In genomic region chr11:120625152-120625775, GRCm38 (mm10) we compare ENCODE assay signal across 8 mouse cellular contexts. TPM values are rescaled to one million over a fixed set of nuclear protein-coding genes. Genes with fewer than 3 reads are reported as not detected.
DNase-seq lines count a peak whose midpoint lies in the region; ATAC-seq and TF ChIP-seq lines count a peak whose summit lies in the region.

Gene Sirt7 (minus strand): TSS chr11:120625240.

- H3K27me3 ChIP-seq in spleen, adult 2 months (ENCODE audit: control insufficient read depth, insufficient read depth, low read length): no peaks in the 10 kb centered on the region
- H3K27me3 ChIP-seq in heart, embryonic 16.5 days (ENCODE audit: control insufficient read depth, insufficient read depth, low read length): no peaks in the 10 kb centered on the region
- no peaks in the 10 kb centered on the region for H3K27me3 ChIP-seq in neural tube, embryonic 12.5 days (replicated peaks)

- H3K36me3 ChIP-seq in spleen, adult 2 months (ENCODE audit: control insufficient read depth, insufficient read depth, low read length): peaks cover 23% of the 10 kb centered on the region
- H3K36me3 ChIP-seq in heart, embryonic 16.5 days (ENCODE audit: control insufficient read depth, insufficient read depth): peaks cover 17% of the 10 kb centered on the region
- peaks cover 58% of the 10 kb centered on the region for H3K36me3 ChIP-seq in neural tube, embryonic 12.5 days

- peak within 1 kb of the TSS; percentile 75 for H3K27ac ChIP-seq in spleen, adult 2 months (ENCODE audit: insufficient read depth, low read length)
- peak within 1 kb of the TSS; percentile 41 for H3K27ac ChIP-seq in cortical plate, adult 2 months (ENCODE audit: insufficient read depth, low read length)
- H3K27ac ChIP-seq in heart, embryonic 16.5 days (ENCODE audit: low read length): peak within 1 kb of the TSS; percentile 82
- H3K27ac ChIP-seq in neural tube, embryonic 12.5 days: peak within 1 kb of the TSS; percentile 68

- peaks cover 33% of the 10 kb centered on the region for H3K4me1 ChIP-seq in spleen, adult 2 months (ENCODE audit: control insufficient read depth, insufficient read depth, insufficient read length)
- peaks cover 4% of the 10 kb centered on the region for H3K4me1 ChIP-seq in cortical plate, adult 2 months (ENCODE audit: control insufficient read depth, insufficient read depth, low read length)
- peaks cover 23% of the 10 kb centered on the region for H3K4me1 ChIP-seq in heart, embryonic 16.5 days (ENCODE audit: control insufficient read depth, insufficient read depth, low read length)
- H3K4me1 ChIP-seq in neural tube, embryonic 12.5 days: peaks cover 29% of the 10 kb centered on the region

- H3K4me3 ChIP-seq in spleen, adult 2 months (ENCODE audit: extremely low read depth, insufficient read depth, insufficient read length): peak within 1 kb of the TSS; percentile 95
- H3K4me3 ChIP-seq in cortical plate, adult 2 months (ENCODE audit: insufficient read depth, low read length): peak within 1 kb of the TSS; percentile 52
- peak within 1 kb of the TSS; percentile 99 for H3K4me3 ChIP-seq in heart, embryonic 16.5 days (ENCODE audit: low read length)
- H3K4me3 ChIP-seq in neural tube, embryonic 12.5 days: peak within 1 kb of the TSS; percentile 99

- ATAC-seq in heart, embryonic 16.5 days (replicated peaks; ENCODE audit: extremely low read depth, insufficient read depth, low FRiP score): peak; percentile 5; the same call in 1 of the 2 replicates
- peak; percentile 51 for ATAC-seq in neural tube, embryonic 12.5 days (ENCODE audit: low FRiP score, low read depth)

- intact Hi-C loops in left cerebral cortex, postnatal 36 days (cut with DNase I): loop anchor here (2.0 kb wide), 1 partner anchor 88 kb away; the partner anchor contains the start of genes Cenpx and Lrrc45

- WGBS in spleen, adult 2 months: 11% methylated on average over 5 of the region's 5 CpGs
- WGBS in heart, embryonic 16.5 days: 13% methylated on average over 5 of the region's 5 CpGs
- WGBS in neural tube, embryonic 12.5 days: 15% methylated on average over 5 of the region's 5 CpGs

- TF ChIP-seq POLR2A in spleen, adult 2 months (IDR thresholded peaks at IDR 0.05; ENCODE audit: low read depth, low read length): no peak
- TF ChIP-seq POLR2A in cortical plate, adult 2 months (IDR thresholded peaks at IDR 0.05; ENCODE audit: extremely low read depth, insufficient read depth, low read length): no peak

- H3K9me3 ChIP-seq in heart, embryonic 16.5 days (replicated peaks; ENCODE audit: control insufficient read depth, low read length): no peaks in the 10 kb centered on the region
- H3K9me3 ChIP-seq in neural tube, embryonic 12.5 days: no peaks in the 10 kb centered on the region

- no peak for TF ChIP-seq CTCF in spleen, adult 2 months (IDR thresholded peaks at IDR 0.05; ENCODE audit: extremely low read depth, insufficient read depth, insufficient read length, insufficient replicate concordance)
- TF ChIP-seq CTCF in cortical plate, adult 2 months (IDR thresholded peaks at IDR 0.05; ENCODE audit: extremely low read depth, insufficient read depth, low read length): no peak

- H3K4me2 ChIP-seq in heart, embryonic 16.5 days (ENCODE audit: low read depth, low read length): peak within 1 kb of the TSS; percentile 100
- peak within 1 kb of the TSS; percentile 99 for H3K4me2 ChIP-seq in neural tube, embryonic 12.5 days (replicated peaks)

- peak within 1 kb of the TSS; percentile 83 for H3K9ac ChIP-seq in heart, embryonic 16.5 days (ENCODE audit: low read length)
- H3K9ac ChIP-seq in neural tube, embryonic 12.5 days: peak within 1 kb of the TSS; percentile 86

- no peak for DNase-seq in spleen, adult 2 months (ENCODE audit: low read depth in 1 of 2, low spot score in 2 of 2)
- no peak for DNase-seq in spleen, postnatal 14 days (ENCODE audit: low spot score in 2 of 2)
- DNase-seq in left cerebral cortex, postnatal 36 days (ENCODE audit: low spot score in 2 of 2): no peak
- DNase-seq in right cerebral cortex, postnatal 14 days: no peak
- DNase-seq in urinary bladder, postnatal 10 days (ENCODE audit: low spot score): no peak

RNA-seq across cellular contexts. Expression of gene Sirt7, which starts in this region (rescaled TPM):
- polyA plus RNA-seq in spleen, adult 2 months (2012; rRNA removed): 119 and 139 TPM in 2 replicates
- polyA plus RNA-seq in cortical plate, adult 2 months (2012; rRNA removed): 98.2 and 105 TPM in 2 replicates
- 21.1 and 28.1 TPM in 2 replicates for polyA plus RNA-seq in heart, embryonic 16.5 days (2015; fragmentation: Nextera tagmentation; extraction: Ambion mirVana)
- total RNA-seq in left cerebral cortex, postnatal 36 days (2021): 10 to 100 TPM; 37.8 to 43.3 TPM
- polyA plus RNA-seq in neural tube, embryonic 12.5 days (2016; fragmentation: Nextera tagmentation; extraction: Ambion mirVana): 46.8 and 56.5 TPM in 2 replicates
